Mouse (Mus musculus): Measurements from ENCODE around the gene Apoa5. TPM values are rescaled to one million over a fixed set of nuclear protein-coding genes. Genes with fewer than 3 reads are reported as not detected.

Gene Apoa5
- not detected in 2 replicates for polyA plus RNA-seq (2015; fragmentation: Nextera tagmentation; extraction: Ambion mirVana)

- 59% methylated on average over 7 of the region's 7 CpGs for WGBS
- Histone ChIP-seq H3K4me3 (replicated peaks; ENCODE audit: low read length) (no peak within 1 kb of the TSS), H3K4me1 (replicated peaks; ENCODE audit: control insufficient read depth, insufficient read depth, low read length) (peaks cover 4% of the 10 kb centered on the region), H3K9me3 (ENCODE audit: control insufficient read depth, low read length) (no peaks in the 10 kb centered on the region), H3K36me3 (ENCODE audit: control insufficient read depth, insufficient read depth) (no peaks in the 10 kb centered on the region), H3K4me2 (ENCODE audit: low read length) (no peak within 1 kb of the TSS), H3K9ac (replicated peaks; ENCODE audit: low read depth, low read length) (no peak within 1 kb of the TSS), H3K27me3 (replicated peaks; ENCODE audit: control insufficient read depth, insufficient read depth, low read length) (peaks cover 10% of the 10 kb centered on the region; the same call in 1 of the 2 replicates), H3K27ac (ENCODE audit: low read length) (no peak within 1 kb of the TSS)
- no peak for ATAC-seq
These were observed at the start of gene Apoa5 for GRCm38 (mm10) chr9:46268343-46268873. TSS of gene Apoa5 (plus strand) at chr9:46268633.

- H3K27me3 ChIP-seq (replicated peaks; ENCODE audit: control insufficient read depth, insufficient read depth, low read length) = no peaks in the 10 kb centered on the region
- 84% methylated on average over 6 of the region's 6 CpGs for WGBS
- no peak overlapping the region for H3K27ac ChIP-seq (ENCODE audit: low read length)
- no peaks in the 10 kb centered on the region for H3K9me3 ChIP-seq (ENCODE audit: control insufficient read depth, low read length)
- ATAC-seq = no peak
- H3K4me2 ChIP-seq (ENCODE audit: low read length) = no peak overlapping the region
- H3K4me1 ChIP-seq (replicated peaks; ENCODE audit: control insufficient read depth, insufficient read depth, low read length) = no peaks in the 10 kb centered on the region
- no peak overlapping the region for H3K9ac ChIP-seq (replicated peaks; ENCODE audit: low read depth, low read length)
- H3K4me3 ChIP-seq (replicated peaks; ENCODE audit: low read length) = no peak overlapping the region
- H3K36me3 ChIP-seq (ENCODE audit: control insufficient read depth, insufficient read depth) = peaks cover 14% of the 10 kb centered on the region
These were observed 45.3 kb upstream of the Apoa5 start for GRCm38 (mm10) chr9:46223090-46223489.

- Histone ChIP-seq H3K27ac (ENCODE audit: low read length) (no peak overlapping the region), H3K4me1 (replicated peaks; ENCODE audit: control insufficient read depth, insufficient read depth, low read length) (no peaks in the 10 kb centered on the region), H3K4me2 (ENCODE audit: low read length) (no peak overlapping the region), H3K27me3 (replicated peaks; ENCODE audit: control insufficient read depth, insufficient read depth, low read length) (0 out of 2 replicates have a peak, but pooled peaks cover 2% of the 10 kb centered on the region), H3K9me3 (ENCODE audit: control insufficient read depth, low read length) (no peaks in the 10 kb centered on the region), H3K9ac (replicated peaks; ENCODE audit: low read depth, low read length) (no peak overlapping the region), H3K36me3 (ENCODE audit: control insufficient read depth, insufficient read depth) (peaks cover 14% of the 10 kb centered on the region), H3K4me3 (replicated peaks; ENCODE audit: low read length) (no peak overlapping the region)
- WGBS = 91% methylated on average over 3 of the region's 3 CpGs
- no peak for ATAC-seq
These were observed 44.3 kb upstream of the Apoa5 start for GRCm38 (mm10) chr9:46224101-46224500.

- no peaks in the 10 kb centered on the region for H3K9me3 ChIP-seq (ENCODE audit: control insufficient read depth, low read length)
- H3K9ac ChIP-seq (replicated peaks; ENCODE audit: low read depth, low read length) = no peak overlapping the region
- H3K4me3 ChIP-seq (replicated peaks; ENCODE audit: low read length) = no peak overlapping the region
- H3K36me3 ChIP-seq (ENCODE audit: control insufficient read depth, insufficient read depth) = peaks cover 14% of the 10 kb centered on the region
- H3K4me1 ChIP-seq (replicated peaks; ENCODE audit: control insufficient read depth, insufficient read depth, low read length) = peaks cover under 1% of the 10 kb centered on the region; the same call in 1 of the 2 replicates
- no peak overlapping the region for H3K4me2 ChIP-seq (ENCODE audit: low read length)
- no peak overlapping the region for H3K27ac ChIP-seq (ENCODE audit: low read length)
- 64% methylated on average over 5 of the region's 5 CpGs for WGBS
- 0 out of 2 replicates have a peak, but pooled peaks cover 2% of the 10 kb centered on the region for H3K27me3 ChIP-seq (replicated peaks; ENCODE audit: control insufficient read depth, insufficient read depth, low read length)
- no peak for ATAC-seq
These were observed 43.3 kb upstream of the Apoa5 start for GRCm38 (mm10) chr9:46224945-46225660.

GRCm38 (mm10) chr9:46227064-46227614 lies 41.3 kb upstream of the Apoa5 start:
- no peaks in the 10 kb centered on the region for H3K9me3 ChIP-seq (ENCODE audit: control insufficient read depth, low read length)
- no peak overlapping the region for H3K4me2 ChIP-seq (ENCODE audit: low read length)
- no peak overlapping the region for H3K4me3 ChIP-seq (replicated peaks; ENCODE audit: low read length)
- H3K4me1 ChIP-seq (replicated peaks; ENCODE audit: control insufficient read depth, insufficient read depth, low read length) = peaks cover 6% of the 10 kb centered on the region; the same call in 1 of the 2 replicates
- ATAC-seq = no peak
- 0 out of 2 replicates have a peak, but pooled peaks cover 3% of the 10 kb centered on the region for H3K36me3 ChIP-seq (ENCODE audit: control insufficient read depth, insufficient read depth)
- H3K27me3 ChIP-seq (replicated peaks; ENCODE audit: control insufficient read depth, insufficient read depth, low read length) = 0 out of 2 replicates have a peak, but pooled peaks cover 2% of the 10 kb centered on the region
- no peak overlapping the region for H3K27ac ChIP-seq (ENCODE audit: low read length)
- 90% methylated on average over 3 of the region's 3 CpGs for WGBS
- no peak overlapping the region for H3K9ac ChIP-seq (replicated peaks; ENCODE audit: low read depth, low read length)

GRCm38 (mm10) chr9:46228491-46228890 lies 39.9 kb upstream of the Apoa5 start, which contains the start of gene Apoa1:
TSS of gene Apoa1 (plus strand) at chr9:46228580.
- no peak for ATAC-seq
- Histone ChIP-seq H3K4me2 (ENCODE audit: low read length) (no peak within 1 kb of the TSS), H3K9ac (replicated peaks; ENCODE audit: low read depth, low read length) (no peak within 1 kb of the TSS), H3K9me3 (ENCODE audit: control insufficient read depth, low read length) (no peaks in the 10 kb centered on the region), H3K4me1 (replicated peaks; ENCODE audit: control insufficient read depth, insufficient read depth, low read length) (peaks cover 6% of the 10 kb centered on the region; the same call in 1 of the 2 replicates), H3K36me3 (ENCODE audit: control insufficient read depth, insufficient read depth) (no peaks in the 10 kb centered on the region), H3K27me3 (replicated peaks; ENCODE audit: control insufficient read depth, insufficient read depth, low read length) (0 out of 2 replicates have a peak, but pooled peaks cover 2% of the 10 kb centered on the region), H3K4me3 (replicated peaks; ENCODE audit: low read length) (no peak within 1 kb of the TSS), H3K27ac (ENCODE audit: low read length) (no peak within 1 kb of the TSS)
- WGBS = 72% methylated on average over 9 of the region's 9 CpGs

GRCm38 (mm10) chr9:46229573-46230449 lies 38.6 kb upstream of the Apoa5 start:
- peak overlapping the region; percentile 48 for H3K4me3 ChIP-seq (replicated peaks; ENCODE audit: low read length)
- no peaks in the 10 kb centered on the region for H3K9me3 ChIP-seq (ENCODE audit: control insufficient read depth, low read length)
- 0 out of 2 replicates have a peak, but pooled peaks cover 2% of the 10 kb centered on the region for H3K27me3 ChIP-seq (replicated peaks; ENCODE audit: control insufficient read depth, insufficient read depth, low read length)
- 14% methylated on average over 37 of the region's 37 CpGs for WGBS
- no peak overlapping the region for H3K27ac ChIP-seq (ENCODE audit: low read length)
- no peaks in the 10 kb centered on the region for H3K36me3 ChIP-seq (ENCODE audit: control insufficient read depth, insufficient read depth)
- H3K9ac ChIP-seq (replicated peaks; ENCODE audit: low read depth, low read length) = peak overlapping the region; percentile 61
- peak overlapping the region; percentile 73 for H3K4me2 ChIP-seq (ENCODE audit: low read length)
- peaks cover 6% of the 10 kb centered on the region; the same call in 1 of the 2 replicates for H3K4me1 ChIP-seq (replicated peaks; ENCODE audit: control insufficient read depth, insufficient read depth, low read length)
- ATAC-seq = peak; percentile 98

GRCm38 (mm10) chr9:46230450-46230975 lies 37.9 kb upstream of the Apoa5 start:
- H3K27ac ChIP-seq (ENCODE audit: low read length) = no peak overlapping the region
- 0 out of 2 replicates have a peak, but pooled peaks cover 2% of the 10 kb centered on the region for H3K27me3 ChIP-seq (replicated peaks; ENCODE audit: control insufficient read depth, insufficient read depth, low read length)
- H3K4me3 ChIP-seq (replicated peaks; ENCODE audit: low read length) = peak overlapping the region; percentile 48
- H3K9ac ChIP-seq (replicated peaks; ENCODE audit: low read depth, low read length) = peak overlapping the region; percentile 61
- 17% methylated on average over 13 of the region's 13 CpGs for WGBS
- H3K36me3 ChIP-seq (ENCODE audit: control insufficient read depth, insufficient read depth) = no peaks in the 10 kb centered on the region
- peaks cover 6% of the 10 kb centered on the region; the same call in 1 of the 2 replicates for H3K4me1 ChIP-seq (replicated peaks; ENCODE audit: control insufficient read depth, insufficient read depth, low read length)
- peak overlapping the region; percentile 73 for H3K4me2 ChIP-seq (ENCODE audit: low read length)
- H3K9me3 ChIP-seq (ENCODE audit: control insufficient read depth, low read length) = no peaks in the 10 kb centered on the region
- ATAC-seq = peak; percentile 37

Data from forebrain, embryonic 16.5 days (tissue).